Mouse (Mus musculus): ENCODE measurements around the gene Robo3. TPM values are rescaled to one million over a fixed set of nuclear protein-coding genes. Genes with fewer than 3 reads are reported as not detected.

The Robo3 gene
- polyA plus RNA-seq, 1 experiment from 2014 or later: 0.06 TPM

- Histone ChIP-seq H3K4me2 (ENCODE audit: low read depth, low read length) (no peak overlapping the region), H3K4me1 (ENCODE audit: insufficient read depth) (peaks cover 6% of the 10 kb centered on the region; the same call in 1 of the 2 replicates), H3K27ac (ENCODE audit: low read depth) (no peak overlapping the region), H3K36me3 (replicated peaks; ENCODE audit: insufficient read depth, low read length) (no peaks in the 10 kb centered on the region), H3K27me3 (ENCODE audit: insufficient read depth, low read length) (0 out of 2 replicates have a peak, but pooled peaks cover 5% of the 10 kb centered on the region), H3K9ac (replicated peaks) (no peak overlapping the region), H3K4me3 (ENCODE audit: low read depth, low read length) (no peak overlapping the region), H3K9me3 (ENCODE audit: low read length) (no peaks in the 10 kb centered on the region)
- no peak for ATAC-seq
- TF ChIP-seq EP300 (IDR thresholded peaks at IDR 0.05; ENCODE audit: low read depth): no peak
- TF ChIP-seq CTCF (IDR thresholded peaks at IDR 0.05; ENCODE audit: low read depth): no peak
- WGBS (ENCODE audit: insufficient replicate concordance): 77% methylated on average over 4 of the region's 4 CpGs
- no peak for DNase-seq
These were observed 14.3 kb downstream of the Robo3 start for GRCm38 (mm10) chr9:37418791-37419190.

GRCm38 (mm10) chr9:37414666-37415065 lies 18.4 kb downstream of the Robo3 start:
- H3K9ac ChIP-seq (replicated peaks): no peak overlapping the region
- H3K4me2 ChIP-seq (ENCODE audit: low read depth, low read length): no peak overlapping the region
- H3K36me3 ChIP-seq (replicated peaks; ENCODE audit: insufficient read depth, low read length): no peaks in the 10 kb centered on the region
- H3K27me3 ChIP-seq (ENCODE audit: insufficient read depth, low read length): no peaks in the 10 kb centered on the region
- ATAC-seq (no peak), DNase-seq (no peak)
- no peaks in the 10 kb centered on the region for H3K4me1 ChIP-seq (ENCODE audit: insufficient read depth)
- H3K27ac ChIP-seq (ENCODE audit: low read depth): no peak overlapping the region
- no peak overlapping the region for H3K4me3 ChIP-seq (ENCODE audit: low read depth, low read length)
- 65% methylated on average over 3 of the region's 3 CpGs for WGBS (ENCODE audit: insufficient replicate concordance)
- no peak for TF ChIP-seq EP300 (IDR thresholded peaks at IDR 0.05; ENCODE audit: low read depth)
- no peak for TF ChIP-seq CTCF (IDR thresholded peaks at IDR 0.05; ENCODE audit: low read depth)
- H3K9me3 ChIP-seq (ENCODE audit: low read length): no peaks in the 10 kb centered on the region

- ATAC-seq (no peak), DNase-seq (no peak)
- no peak overlapping the region for H3K4me2 ChIP-seq (ENCODE audit: low read depth, low read length)
- TF ChIP-seq CTCF (IDR thresholded peaks at IDR 0.05; ENCODE audit: low read depth) (no peak), EP300 (IDR thresholded peaks at IDR 0.05; ENCODE audit: low read depth) (no peak)
- no peaks in the 10 kb centered on the region for H3K36me3 ChIP-seq (replicated peaks; ENCODE audit: insufficient read depth, low read length)
- no peak overlapping the region for H3K27ac ChIP-seq (ENCODE audit: low read depth)
- WGBS (ENCODE audit: insufficient replicate concordance): 58% methylated on average over 3 of the region's 3 CpGs
- no peaks in the 10 kb centered on the region for H3K9me3 ChIP-seq (ENCODE audit: low read length)
- H3K9ac ChIP-seq (replicated peaks): no peak overlapping the region
- H3K4me3 ChIP-seq (ENCODE audit: low read depth, low read length): no peak overlapping the region
- H3K4me1 ChIP-seq (ENCODE audit: insufficient read depth): no peaks in the 10 kb centered on the region
- 0 out of 2 replicates have a peak, but pooled peaks cover 1% of the 10 kb centered on the region for H3K27me3 ChIP-seq (ENCODE audit: insufficient read depth, low read length)
These were observed 20.1 kb downstream of the Robo3 start for GRCm38 (mm10) chr9:37412989-37413388.

GRCm38 (mm10) chr9:37409698-37410445 lies 23.2 kb downstream of the Robo3 start:
- 60% methylated on average over 8 of the region's 8 CpGs for WGBS (ENCODE audit: insufficient replicate concordance)
- no peaks in the 10 kb centered on the region for H3K36me3 ChIP-seq (replicated peaks; ENCODE audit: insufficient read depth, low read length)
- TF ChIP-seq EP300 (IDR thresholded peaks at IDR 0.05; ENCODE audit: low read depth) (no peak), CTCF (IDR thresholded peaks at IDR 0.05; ENCODE audit: low read depth) (no peak)
- no peak overlapping the region for H3K4me3 ChIP-seq (ENCODE audit: low read depth, low read length)
- no peaks in the 10 kb centered on the region for H3K9me3 ChIP-seq (ENCODE audit: low read length)
- 0 out of 2 replicates have a peak, but pooled peaks cover 6% of the 10 kb centered on the region for H3K27me3 ChIP-seq (ENCODE audit: insufficient read depth, low read length)
- no peak for DNase-seq
- ATAC-seq: no peak
- H3K9ac ChIP-seq (replicated peaks): no peak overlapping the region
- no peak overlapping the region for H3K27ac ChIP-seq (ENCODE audit: low read depth)
- no peak overlapping the region for H3K4me2 ChIP-seq (ENCODE audit: low read depth, low read length)
- H3K4me1 ChIP-seq (ENCODE audit: insufficient read depth): no peaks in the 10 kb centered on the region

- H3K4me2 ChIP-seq (ENCODE audit: low read depth, low read length): no peak overlapping the region
- TF ChIP-seq EP300 (IDR thresholded peaks at IDR 0.05; ENCODE audit: low read depth) (no peak), CTCF (IDR thresholded peaks at IDR 0.05; ENCODE audit: low read depth) (peak; percentile 24)
- no peaks in the 10 kb centered on the region for H3K4me1 ChIP-seq (ENCODE audit: insufficient read depth)
- no peaks in the 10 kb centered on the region for H3K9me3 ChIP-seq (ENCODE audit: low read length)
- ATAC-seq (no peak), DNase-seq (no peak)
- 0 out of 2 replicates have a peak, but pooled peaks cover 6% of the 10 kb centered on the region for H3K27me3 ChIP-seq (ENCODE audit: insufficient read depth, low read length)
- no peak overlapping the region for H3K4me3 ChIP-seq (ENCODE audit: low read depth, low read length)
- WGBS (ENCODE audit: insufficient replicate concordance): 48% methylated on average over 19 of the region's 19 CpGs
- no peak overlapping the region for H3K27ac ChIP-seq (ENCODE audit: low read depth)
- no peak overlapping the region for H3K9ac ChIP-seq (replicated peaks)
- H3K36me3 ChIP-seq (replicated peaks; ENCODE audit: insufficient read depth, low read length): no peaks in the 10 kb centered on the region
These were observed 25.1 kb downstream of the Robo3 start for GRCm38 (mm10) chr9:37407850-37408502.

GRCm38 (mm10) chr9:37406372-37406771 lies 26.7 kb downstream of the Robo3 start:
- WGBS (ENCODE audit: insufficient replicate concordance): 0% methylated on average over 1 of the region's 1 CpGs
- no peak; the same call in 1 of the 2 replicates for ATAC-seq
- H3K9ac ChIP-seq (replicated peaks): no peak overlapping the region
- H3K27me3 ChIP-seq (ENCODE audit: insufficient read depth, low read length): 0 out of 2 replicates have a peak, but pooled peaks cover 6% of the 10 kb centered on the region
- peak; percentile 80 for TF ChIP-seq CTCF (IDR thresholded peaks at IDR 0.05; ENCODE audit: low read depth)
- no peak for TF ChIP-seq EP300 (IDR thresholded peaks at IDR 0.05; ENCODE audit: low read depth)
- H3K9me3 ChIP-seq (ENCODE audit: low read length): no peaks in the 10 kb centered on the region
- H3K36me3 ChIP-seq (replicated peaks; ENCODE audit: insufficient read depth, low read length): no peaks in the 10 kb centered on the region
- no peak for DNase-seq
- H3K27ac ChIP-seq (ENCODE audit: low read depth): no peak overlapping the region
- no peak overlapping the region for H3K4me3 ChIP-seq (ENCODE audit: low read depth, low read length)
- no peaks in the 10 kb centered on the region for H3K4me1 ChIP-seq (ENCODE audit: insufficient read depth)
- no peak overlapping the region for H3K4me2 ChIP-seq (ENCODE audit: low read depth, low read length)
